Mouse (Mus musculus): ENCODE data around the gene Slc35a5.

- TF ChIP-seq CTCF (IDR thresholded peaks at IDR 0.05; ENCODE audit: low read depth), result no peak
- TF ChIP-seq EP300 (optimal IDR thresholded peaks at IDR 0.05), result no peak
Measured at GRCm38 (mm10) chr16:45178552-45178951, 20.0 kb upstream of the Slc35a5 start.

Data from stomach, postnatal 0 days (tissue).